Mouse (Mus musculus): ENCODE measurements around the gene Ier2. TPM values are rescaled to one million over a fixed set of nuclear protein-coding genes. Genes with fewer than 3 reads are reported as not detected.

The Ier2 gene
- polyA plus RNA-seq, 1 experiment from 2014 or later = 80.3 TPM

DNA sequence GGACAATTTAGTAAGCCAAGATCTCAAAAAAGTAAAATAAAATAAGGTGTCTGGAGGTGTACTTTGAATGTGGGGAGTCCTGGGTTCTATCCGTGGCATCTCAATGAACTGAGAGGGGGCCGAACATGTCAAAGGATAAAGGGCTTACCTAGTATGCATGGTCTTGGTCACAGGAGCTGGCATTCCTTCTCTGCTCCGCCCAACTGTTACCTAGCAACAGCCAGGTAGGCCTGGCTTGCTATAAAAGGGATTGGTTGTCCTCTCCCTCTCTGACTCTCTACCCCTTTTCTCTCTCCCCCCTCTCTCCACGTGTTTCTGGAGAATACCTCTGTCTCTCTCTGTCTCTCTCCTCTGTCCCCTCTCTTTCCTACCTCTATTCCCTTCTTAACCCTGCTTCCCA, 5.0 kb downstream of the Ier2 start:
- H3K4me1 ChIP-seq = peaks cover 70% of the 10 kb centered on the region
- H3K4me3 ChIP-seq (replicated peaks) = no peak overlapping the region
- no peak overlapping the region for H3K9ac ChIP-seq
- peak overlapping the region; percentile 97 for H3K27ac ChIP-seq
- H3K4me2 ChIP-seq = peak overlapping the region; percentile 75; the same call in 1 of the 2 replicates
- no peaks in the 10 kb centered on the region for H3K9me3 ChIP-seq (replicated peaks)
- H3K36me3 ChIP-seq = no peaks in the 10 kb centered on the region
- no peaks in the 10 kb centered on the region for H3K27me3 ChIP-seq
- WGBS = 41% methylated on average over 4 of the region's 4 CpGs
- no peak for ATAC-seq (replicated peaks; ENCODE audit: low FRiP score)

DNA sequence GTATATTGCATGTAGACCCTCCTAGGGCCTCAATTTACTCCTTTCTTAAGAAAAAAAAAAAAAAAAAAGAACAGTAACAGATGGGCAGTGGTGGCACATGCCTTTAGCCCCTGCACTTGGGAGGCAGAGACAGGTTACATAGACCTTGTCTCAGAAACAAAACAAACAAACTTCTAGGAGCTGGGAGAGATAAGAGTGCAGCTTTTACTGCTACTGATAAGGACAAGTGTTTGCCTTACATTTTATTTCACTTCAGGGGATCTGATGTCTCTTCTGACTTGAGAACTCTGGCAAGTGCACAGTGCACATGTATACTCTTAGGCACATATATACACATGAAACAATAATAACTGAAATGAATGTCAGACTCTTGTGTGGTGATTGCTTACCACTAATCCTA, 5.4 kb downstream of the Ier2 start:
- ATAC-seq (replicated peaks; ENCODE audit: low FRiP score) = no peak
- H3K4me1 ChIP-seq = peaks cover 70% of the 10 kb centered on the region

GRCm38 (mm10) chr8:84656641-84657126, 6.0 kb downstream of the Ier2 start:
- WGBS = 0% methylated on average over 23 of the region's 23 CpGs
- Histone ChIP-seq H3K4me3 (replicated peaks) (peak overlapping the region; percentile 48), H3K4me1 (peaks cover 70% of the 10 kb centered on the region), H3K9me3 (replicated peaks) (no peaks in the 10 kb centered on the region), H3K9ac (peak overlapping the region; percentile 48), H3K27ac (peak overlapping the region; percentile 97), H3K27me3 (no peaks in the 10 kb centered on the region), H3K36me3 (no peaks in the 10 kb centered on the region), H3K4me2 (peak overlapping the region; percentile 75)
- peak; percentile 73 for ATAC-seq (replicated peaks; ENCODE audit: low FRiP score)

More for the DNA sequence above, 5.4 kb downstream of the Ier2 start:
- H3K27me3 ChIP-seq = no peaks in the 10 kb centered on the region
- H3K9ac ChIP-seq = peak overlapping the region; percentile 48
- H3K9me3 ChIP-seq (replicated peaks) = no peaks in the 10 kb centered on the region
- peak overlapping the region; percentile 48 for H3K4me3 ChIP-seq (replicated peaks)
- no peaks in the 10 kb centered on the region for H3K36me3 ChIP-seq
- peak overlapping the region; percentile 75 for H3K4me2 ChIP-seq
- peak overlapping the region; percentile 97 for H3K27ac ChIP-seq

DNA sequence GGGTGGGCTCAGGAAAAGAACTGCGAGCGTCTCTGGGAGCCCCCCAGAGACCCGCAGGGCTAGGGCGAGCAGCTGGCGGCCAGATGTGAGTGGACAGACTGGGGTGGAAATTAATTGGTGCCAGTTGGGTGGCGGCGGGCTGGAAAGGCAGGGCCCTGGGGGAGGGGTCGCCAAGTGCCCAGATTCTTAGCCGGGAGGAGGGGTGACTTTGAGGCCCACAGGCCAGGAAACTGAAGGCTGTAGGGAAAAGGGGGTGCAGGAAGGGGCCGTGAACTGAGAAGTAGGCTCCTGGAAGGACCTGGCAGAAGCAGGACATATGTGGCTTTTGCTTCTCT, 6.5 kb downstream of the Ier2 start:
- Histone ChIP-seq H3K4me3 (replicated peaks) (peak overlapping the region; percentile 48), H3K4me1 (peaks cover 70% of the 10 kb centered on the region), H3K9ac (peak overlapping the region; percentile 48), H3K27me3 (no peaks in the 10 kb centered on the region), H3K4me2 (peak overlapping the region; percentile 75), H3K27ac (peak overlapping the region; percentile 97), H3K36me3 (no peaks in the 10 kb centered on the region), H3K9me3 (replicated peaks) (no peaks in the 10 kb centered on the region)
- ATAC-seq (replicated peaks; ENCODE audit: low FRiP score) = no peak
- under 1% methylated on average over 10 of the region's 10 CpGs for WGBS

DNA sequence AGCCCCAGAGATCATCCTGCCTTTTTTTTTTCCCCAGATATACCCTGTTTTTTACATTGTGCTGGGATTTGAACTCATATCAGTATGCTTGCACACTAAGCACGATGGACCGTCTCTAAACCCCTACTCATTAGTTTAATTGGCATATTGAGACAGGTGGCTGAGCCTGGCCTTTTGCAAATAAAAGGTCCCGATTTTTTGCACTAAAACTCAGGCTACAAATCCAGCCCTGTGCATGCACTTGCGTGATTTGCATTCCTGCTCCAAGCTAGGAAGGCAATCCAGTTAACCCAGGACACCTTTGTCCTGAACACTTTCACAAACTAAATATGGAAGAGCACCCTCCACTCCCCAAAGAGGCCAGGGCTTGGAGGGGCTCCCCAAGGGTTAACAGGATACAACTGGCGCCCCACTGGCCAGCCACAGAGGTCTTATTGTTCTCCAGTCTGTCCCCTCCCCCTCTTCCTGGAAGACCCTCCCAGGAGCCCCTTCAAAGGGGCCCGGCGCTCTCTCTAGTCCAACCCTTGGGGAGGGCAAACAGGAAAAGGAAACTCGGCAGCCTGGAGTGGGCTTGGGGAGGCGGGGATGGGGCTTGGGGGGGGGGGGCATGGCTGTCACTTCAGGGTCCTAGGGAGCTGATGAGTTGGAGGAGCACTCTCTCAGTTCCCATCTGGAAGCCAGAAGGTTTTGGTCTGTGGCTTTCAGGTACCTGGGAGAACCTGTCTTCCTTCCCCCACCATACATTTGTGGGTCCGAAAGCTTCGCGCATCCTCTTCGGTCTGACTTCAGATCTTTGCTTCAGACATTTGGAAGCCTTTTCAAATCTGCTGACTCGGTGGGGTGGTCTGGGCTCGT, 7.1 kb downstream of the Ier2 start:
- peak overlapping the region; percentile 48 for H3K9ac ChIP-seq
- H3K4me3 ChIP-seq (replicated peaks) = peak overlapping the region; percentile 48
- peak; percentile 57 for ATAC-seq (replicated peaks; ENCODE audit: low FRiP score)
- peak overlapping the region; percentile 75 for H3K4me2 ChIP-seq
- H3K27ac ChIP-seq = peak overlapping the region; percentile 97
- peaks cover 65% of the 10 kb centered on the region for H3K4me1 ChIP-seq
- WGBS = 2% methylated on average over 15 of the region's 15 CpGs
- no peaks in the 10 kb centered on the region for H3K27me3 ChIP-seq
- H3K9me3 ChIP-seq (replicated peaks) = no peaks in the 10 kb centered on the region
- no peaks in the 10 kb centered on the region for H3K36me3 ChIP-seq

GRCm38 (mm10) chr8:84654597-84654996, 8.1 kb downstream of the Ier2 start:
- WGBS = 43% methylated on average over 4 of the region's 4 CpGs
- no peaks in the 10 kb centered on the region for H3K36me3 ChIP-seq

GRCm38 (mm10) chr8:84653092-84653631, 9.5 kb downstream of the Ier2 start:
- Histone ChIP-seq H3K4me3 (replicated peaks) (no peak overlapping the region), H3K27ac (peak overlapping the region; percentile 66; the same call in 1 of the 2 replicates)
- 40% methylated on average over 9 of the region's 9 CpGs for WGBS

More at GRCm38 (mm10) chr8:84654597-84654996, 8.1 kb downstream of the Ier2 start:
- Histone ChIP-seq H3K9ac (no peak overlapping the region), H3K27me3 (no peaks in the 10 kb centered on the region), H3K4me1 (peaks cover 56% of the 10 kb centered on the region), H3K4me3 (replicated peaks) (0 out of 2 replicates have a peak overlapping the region, but pooled peaks have one; percentile 48), H3K27ac (peak overlapping the region; percentile 97), H3K4me2 (no peak overlapping the region; the same call in 1 of the 2 replicates), H3K9me3 (replicated peaks) (no peaks in the 10 kb centered on the region)
- no peak for ATAC-seq (replicated peaks; ENCODE audit: low FRiP score)

DNA sequence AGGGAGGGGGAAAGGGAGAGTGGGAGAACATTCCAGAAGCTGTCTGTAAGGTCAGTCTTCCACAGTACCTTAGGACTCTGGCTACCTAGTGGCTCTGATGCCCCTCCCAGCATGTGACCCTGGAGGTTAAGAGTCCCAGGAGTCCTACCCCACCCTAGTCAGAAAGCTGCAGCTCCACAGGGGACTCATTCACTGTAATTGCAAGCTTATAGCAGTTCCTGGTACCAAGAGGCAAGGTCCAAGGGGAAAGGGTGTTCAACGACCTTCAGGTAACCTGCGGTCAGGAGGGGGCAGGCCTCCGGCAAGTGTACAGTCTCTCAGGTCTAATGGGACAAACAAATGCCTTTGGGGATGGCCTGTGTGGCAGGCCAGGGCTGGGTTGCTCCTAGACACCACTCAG, 12.4 kb downstream of the Ier2 start:
- Histone ChIP-seq H3K4me1 (peaks cover 21% of the 10 kb centered on the region), H3K9me3 (replicated peaks) (no peaks in the 10 kb centered on the region), H3K4me3 (replicated peaks) (no peak overlapping the region), H3K27ac (0 out of 2 replicates have a peak overlapping the region, but pooled peaks have one; percentile 41), H3K9ac (no peak overlapping the region), H3K27me3 (no peaks in the 10 kb centered on the region), H3K36me3 (no peaks in the 10 kb centered on the region), H3K4me2 (no peak overlapping the region)
- ATAC-seq (replicated peaks; ENCODE audit: low FRiP score) = no peak
- 59% methylated on average over 3 of the region's 3 CpGs for WGBS

More at GRCm38 (mm10) chr8:84653092-84653631, 9.5 kb downstream of the Ier2 start:
- Histone ChIP-seq H3K9ac (no peak overlapping the region), H3K4me2 (no peak overlapping the region), H3K9me3 (replicated peaks) (no peaks in the 10 kb centered on the region), H3K36me3 (no peaks in the 10 kb centered on the region), H3K27me3 (no peaks in the 10 kb centered on the region), H3K4me1 (peaks cover 43% of the 10 kb centered on the region)
- no peak for ATAC-seq (replicated peaks; ENCODE audit: low FRiP score)

DNA sequence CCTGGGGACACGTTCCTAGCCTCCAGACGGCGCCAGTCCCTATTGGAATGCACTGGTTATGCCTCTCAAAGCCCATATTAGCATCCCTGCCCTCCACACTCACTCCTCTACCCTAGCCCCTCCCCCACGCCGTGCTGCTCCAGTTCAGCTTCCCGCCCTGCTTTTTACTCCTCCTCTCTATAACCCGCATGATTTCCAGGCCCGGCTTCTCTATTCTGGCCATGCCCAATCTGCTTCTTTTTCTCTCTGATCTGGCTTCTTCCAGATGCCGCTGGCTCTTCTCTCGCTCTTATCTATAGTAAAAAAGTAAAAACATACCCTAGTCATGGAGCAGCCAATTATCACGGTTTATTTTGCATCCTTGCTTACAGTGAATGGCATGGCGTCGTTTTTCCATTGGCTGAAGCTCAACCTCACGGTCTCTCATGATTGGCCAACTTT, 15.2 kb downstream of the Ier2 start:
- 0 out of 2 replicates have a peak, but pooled peaks have one; percentile 67 for ATAC-seq (replicated peaks; ENCODE audit: low FRiP score)
- WGBS = 4% methylated on average over 14 of the region's 14 CpGs
- peak overlapping the region; percentile 69 for H3K27ac ChIP-seq
- no peaks in the 10 kb centered on the region for H3K36me3 ChIP-seq
- no peaks in the 10 kb centered on the region for H3K9me3 ChIP-seq (replicated peaks)
- peaks cover 8% of the 10 kb centered on the region for H3K4me1 ChIP-seq
- H3K4me2 ChIP-seq = peak overlapping the region; percentile 56
- peak overlapping the region; percentile 21; the same call in 1 of the 2 replicates for H3K9ac ChIP-seq
- no peaks in the 10 kb centered on the region for H3K27me3 ChIP-seq
- H3K4me3 ChIP-seq (replicated peaks) = peak overlapping the region; percentile 26

GRCm38 (mm10) chr8:84646800-84647199, 15.9 kb downstream of the Ier2 start:
- Histone ChIP-seq H3K9me3 (replicated peaks) (no peaks in the 10 kb centered on the region), H3K4me3 (replicated peaks) (no peak overlapping the region), H3K4me1 (peaks cover 8% of the 10 kb centered on the region), H3K36me3 (no peaks in the 10 kb centered on the region), H3K4me2 (peak overlapping the region; percentile 56; the same call in 1 of the 2 replicates), H3K9ac (no peak overlapping the region), H3K27ac (peak overlapping the region; percentile 69), H3K27me3 (no peaks in the 10 kb centered on the region)
- 63% methylated on average over 6 of the region's 6 CpGs for WGBS
- ATAC-seq (replicated peaks; ENCODE audit: low FRiP score) = no peak

GRCm38 (mm10) chr8:84643019-84643418, 19.6 kb downstream of the Ier2 start:
- Histone ChIP-seq H3K4me1 (peaks cover 20% of the 10 kb centered on the region), H3K4me3 (replicated peaks) (no peak overlapping the region), H3K9ac (no peak overlapping the region), H3K9me3 (replicated peaks) (no peaks in the 10 kb centered on the region), H3K27me3 (no peaks in the 10 kb centered on the region), H3K27ac (no peak overlapping the region), H3K4me2 (no peak overlapping the region), H3K36me3 (no peaks in the 10 kb centered on the region)
- no peak for ATAC-seq (replicated peaks; ENCODE audit: low FRiP score)
- WGBS = 76% methylated on average over 5 of the region's 5 CpGs

Data from kidney, embryonic 15.5 days (tissue).